Mouse (Mus musculus) embryonic facial prominence, embryonic 15.5 days (tissue): ENCODE measurements around the gene Prame. TPM values are rescaled to one million over a fixed set of nuclear protein-coding genes. Genes with fewer than 3 reads are reported as not detected.
"Not testable (repeated sequence)": the region's sequence is repeated elsewhere in the genome, so short reads cannot be mapped to it uniquely, and the experiment has no call there.

Experiments
- ATAC-seq: fragments of 200-750 bp; cut with Nextera tagmentation; 2 replicates; pipeline ENCODE4 v1.8.0; 2017; ENCODE audit warnings: low read depth, moderate TSS enrichment; ENCODE audit not compliant: insufficient number of reproducible peaks, low FRiP score, low TSS enrichment
- H3K27ac ChIP-seq: fragments of 300-500 bp; sonication (generic); replicated peaks from 2 replicates; pipeline ENCODE4 v1.5.1; 2015; ENCODE audit warnings: mild to moderate bottlenecking, inconsistent platforms
- H3K27me3 ChIP-seq: fragments of 300-500 bp; sonication (generic); 2 replicates; pipeline ENCODE4 v1.6.1; 2015; ENCODE audit warnings: inconsistent platforms
- H3K36me3 ChIP-seq: fragments of 300-500 bp; sonication (generic); 2 replicates; pipeline ENCODE4 v1.6.1; 2015; ENCODE audit warnings: mild to moderate bottlenecking, inconsistent platforms
- H3K4me1 ChIP-seq: fragments of 300-500 bp; sonication (generic); 2 replicates; pipeline ENCODE4 v1.6.1; 2015; ENCODE audit warnings: inconsistent platforms
- H3K4me2 ChIP-seq: fragments of 300-500 bp; sonication (generic); replicated peaks from 2 replicates; pipeline ENCODE4 v1.6.1; 2015; ENCODE audit warnings: mild to moderate bottlenecking, inconsistent platforms
- H3K4me3 ChIP-seq: fragments of 300-500 bp; sonication (generic); replicated peaks from 2 replicates; pipeline ENCODE4 v1.5.1; 2015; ENCODE audit warnings: mild to moderate bottlenecking, inconsistent platforms
- H3K9ac ChIP-seq: fragments of 300-500 bp; sonication (generic); 2 replicates; pipeline ENCODE4 v1.6.1; 2015; ENCODE audit warnings: inconsistent platforms
- H3K9me3 ChIP-seq: fragments of 300-500 bp; sonication (generic); replicated peaks from 2 replicates; pipeline ENCODE4 v1.6.1; 2016; ENCODE audit warnings: inconsistent platforms
- WGBS: fragments of 180-500 bp; shearing (Covaris S2); methylation state at CpG from one replicate; pipeline ENCODE4 v1.1.7; 2015; 5-methylcytosine and 5-hydroxymethylcytosine counted together
- polyA plus RNA-seq: library from polyadenylated mRNA; unstranded; fragments of >200 nt; fragmentation: Nextera tagmentation; extraction: Ambion mirVana; gene quantifications from 2 replicates; pipeline ENCODE4 v1.2.1, GENCODE M21; 2015

Prame gene
- 0.31 and 0.54 TPM in 2 replicates for polyA plus RNA-seq

DNA sequence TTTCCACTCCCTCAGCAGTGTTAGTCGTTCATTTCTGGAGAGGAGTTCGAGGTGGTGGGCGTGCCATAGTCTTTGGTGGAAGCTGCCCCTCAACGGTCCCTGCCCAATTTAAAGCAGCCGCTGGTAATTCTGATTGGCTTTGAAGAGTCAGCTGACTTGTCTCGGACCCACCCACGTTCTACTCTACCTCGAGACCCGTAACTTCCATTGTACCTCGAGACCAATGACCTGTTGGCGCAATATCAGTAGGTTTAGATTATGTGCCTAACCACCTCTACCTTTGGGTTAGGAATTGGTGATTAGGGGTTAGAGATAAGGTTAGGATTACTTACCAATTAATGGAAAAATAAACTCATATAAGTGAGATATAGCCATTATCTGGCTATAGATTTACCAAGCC lies at the start of gene Prame:
TSS of gene Prame (minus strand) at position 101 of the 400 bp plus-strand sequence.
- Histone ChIP-seq H3K4me3 (no peak within 1 kb of the TSS), H3K27ac (no peak within 1 kb of the TSS), H3K4me2 (no peak within 1 kb of the TSS), H3K4me1 (no peaks in the 10 kb centered on the region), H3K36me3 (no peaks in the 10 kb centered on the region), H3K9me3 (no peaks in the 10 kb centered on the region), H3K27me3 (no peaks in the 10 kb centered on the region), H3K9ac (no peak within 1 kb of the TSS)
- WGBS, result 87% methylated on average over 11 of the region's 11 CpGs
- ATAC-seq, result no peak

DNA sequence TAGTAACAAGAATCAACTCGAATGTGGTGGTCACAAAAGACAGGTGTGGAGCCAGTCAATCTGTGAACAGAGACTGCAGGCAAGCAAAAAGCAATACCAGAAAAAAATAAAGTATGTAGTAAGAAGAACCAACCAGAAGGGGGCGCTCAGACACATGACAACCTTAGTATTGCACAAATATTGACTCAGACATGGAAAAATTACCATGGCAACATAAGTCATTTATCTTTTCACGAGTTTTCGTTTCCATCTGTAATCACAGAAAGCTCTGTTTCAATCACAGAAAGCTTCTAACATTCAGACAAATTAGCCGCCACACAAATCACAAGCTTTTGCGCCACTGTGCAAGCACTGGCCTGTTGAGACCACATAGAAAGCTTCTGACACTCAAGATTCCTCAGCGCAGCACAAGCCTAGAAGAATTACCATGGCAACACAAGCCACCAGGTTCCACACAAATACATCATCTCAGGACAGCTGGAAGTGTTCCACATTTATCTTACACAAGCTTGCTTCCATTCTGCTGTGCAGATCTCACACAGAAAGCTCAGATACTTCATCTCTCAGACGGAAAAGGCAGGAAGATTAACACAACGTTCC lies 24.8 kb upstream of the Prame start:
- H3K36me3 ChIP-seq, result no peaks in the 10 kb centered on the region
- 47% methylated on average over 9 of the region's 9 CpGs for WGBS
- no peaks in the 10 kb centered on the region for H3K27me3 ChIP-seq
- H3K9ac ChIP-seq, result no peak overlapping the region
- no peaks in the 10 kb centered on the region for H3K4me1 ChIP-seq
- no peak overlapping the region for H3K4me3 ChIP-seq
- no peaks in the 10 kb centered on the region for H3K9me3 ChIP-seq
- no peak for ATAC-seq
- H3K4me2 ChIP-seq, result no peak overlapping the region
- H3K27ac ChIP-seq, result no peak overlapping the region

DNA sequence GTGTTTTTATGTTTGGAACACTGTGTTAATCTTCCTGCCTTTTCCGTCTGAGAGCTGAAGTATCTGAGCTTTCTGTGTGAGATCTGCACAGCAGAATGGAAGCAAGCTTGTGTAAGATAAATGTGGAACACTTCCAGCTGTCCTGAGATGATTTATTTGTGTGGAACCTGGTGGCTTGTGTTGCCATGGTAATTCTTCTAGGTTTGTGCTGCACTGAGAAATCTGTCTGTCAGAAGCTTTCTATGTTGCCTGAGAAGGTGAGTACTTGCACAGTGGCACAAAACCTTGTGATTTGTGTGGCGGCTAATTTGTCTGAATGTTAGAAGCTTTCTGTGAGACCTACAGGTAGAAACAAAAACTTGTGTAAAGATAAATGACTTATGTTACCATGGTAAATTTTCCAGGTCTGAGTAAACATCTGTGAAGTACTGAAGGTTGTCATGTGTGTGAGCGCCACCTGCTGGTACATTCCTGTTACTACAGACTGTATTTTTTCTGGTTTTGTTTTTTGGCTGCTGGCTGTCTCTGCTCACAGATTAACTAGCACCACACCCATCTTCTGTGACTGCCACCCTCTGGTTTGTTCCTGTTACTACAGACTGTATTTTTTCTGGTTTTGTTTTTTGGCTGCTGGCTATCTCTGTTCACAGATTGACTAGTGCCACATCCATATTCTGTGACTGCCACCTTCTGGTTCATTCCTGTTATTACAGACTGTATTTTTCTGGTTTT lies 26.0 kb downstream of the Prame start:
- not testable (repeated sequence) for H3K4me1 ChIP-seq, H3K9me3 ChIP-seq, H3K27me3 ChIP-seq, ATAC-seq, H3K36me3 ChIP-seq, H3K4me3 ChIP-seq, H3K27ac ChIP-seq, H3K9ac ChIP-seq, H3K4me2 ChIP-seq
- WGBS, result 63% methylated on average over 3 of the region's 3 CpGs

DNA sequence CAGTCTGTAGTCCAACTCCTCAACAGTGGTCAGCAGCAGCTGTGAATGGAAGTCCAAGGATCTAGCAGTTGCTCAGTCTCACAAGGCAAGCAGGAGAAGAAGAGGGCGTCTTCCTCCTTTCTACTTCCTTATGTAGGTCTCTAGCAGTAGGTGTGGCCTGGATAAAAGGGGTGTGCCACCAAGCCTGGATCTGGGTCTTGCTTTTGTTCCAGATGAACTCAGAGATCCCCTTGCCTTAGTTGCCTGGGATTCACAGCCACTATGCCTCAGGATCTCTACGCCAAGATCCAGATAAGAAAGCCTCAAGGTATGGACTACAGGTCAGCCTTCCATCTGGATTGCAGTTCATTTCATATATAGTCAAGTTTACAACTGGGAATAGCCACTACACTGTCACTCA lies 28.8 kb downstream of the Prame start, which contains the start of gene Nxf7:
TSS of gene Nxf7 (minus strand) at position 101 of the 400 bp plus-strand sequence.
- no peaks in the 10 kb centered on the region for H3K27me3 ChIP-seq
- no peak within 1 kb of the TSS for H3K27ac ChIP-seq
- no peak within 1 kb of the TSS for H3K4me2 ChIP-seq
- no peaks in the 10 kb centered on the region for H3K36me3 ChIP-seq
- H3K9me3 ChIP-seq, result no peaks in the 10 kb centered on the region
- H3K4me1 ChIP-seq, result no peaks in the 10 kb centered on the region
- WGBS, result 65% methylated on average over 2 of the region's 2 CpGs
- no peak for ATAC-seq
- no peak within 1 kb of the TSS for H3K4me3 ChIP-seq
- H3K9ac ChIP-seq, result no peak within 1 kb of the TSS

DNA sequence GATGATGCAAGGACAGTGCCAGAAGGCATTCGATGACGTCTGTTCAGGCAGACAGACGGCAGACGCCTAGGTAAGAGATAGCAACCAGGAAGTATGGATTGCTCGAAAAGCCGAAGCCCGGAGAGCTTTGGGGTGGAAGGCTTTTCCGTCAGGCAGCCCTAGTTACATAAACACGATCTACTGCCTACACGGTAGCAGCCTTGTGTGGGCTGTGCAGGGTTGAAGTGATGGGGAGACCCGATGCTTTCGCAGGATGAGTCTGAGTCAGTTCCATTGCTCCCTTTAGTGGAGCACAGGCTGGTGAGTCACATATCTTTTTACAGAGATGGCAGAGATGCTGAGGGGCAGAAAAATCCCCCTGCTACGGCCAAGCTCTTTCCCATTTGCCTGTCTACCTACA lies 29.4 kb downstream of the Prame start:
- Histone ChIP-seq H3K36me3 (no peaks in the 10 kb centered on the region), H3K4me2 (no peak overlapping the region), H3K9ac (no peak overlapping the region), H3K4me1 (no peaks in the 10 kb centered on the region), H3K4me3 (no peak overlapping the region), H3K27me3 (no peaks in the 10 kb centered on the region), H3K9me3 (no peaks in the 10 kb centered on the region), H3K27ac (no peak overlapping the region)
- 78% methylated on average over 13 of the region's 13 CpGs for WGBS
- ATAC-seq, result no peak

DNA sequence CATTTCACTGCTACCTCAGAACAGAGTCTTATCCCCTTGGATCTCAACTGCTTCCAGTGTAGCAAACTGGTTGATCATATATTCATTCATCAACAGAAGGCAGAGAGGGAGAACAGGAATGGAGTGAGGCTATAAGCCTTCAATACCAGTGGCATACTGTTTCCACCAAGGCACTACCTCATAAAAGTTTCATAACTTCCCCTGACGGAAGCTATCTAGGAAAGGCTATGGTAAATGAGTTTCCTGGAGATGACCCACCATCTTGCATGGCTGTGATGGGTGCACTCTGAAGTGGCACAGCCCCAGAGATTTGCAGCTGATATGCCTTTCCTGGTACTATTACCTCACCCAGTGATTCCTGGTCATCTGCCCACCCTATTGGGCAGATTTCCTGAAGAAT lies 51.1 kb downstream of the Prame start:
- Histone ChIP-seq H3K27ac (no peak overlapping the region), H3K4me3 (no peak overlapping the region), H3K9ac (no peak overlapping the region), H3K36me3 (no peaks in the 10 kb centered on the region), H3K4me2 (no peak overlapping the region), H3K9me3 (no peaks in the 10 kb centered on the region), H3K27me3 (no peaks in the 10 kb centered on the region), H3K4me1 (no peaks in the 10 kb centered on the region)
- WGBS, result 90% methylated on average over 1 of the region's 1 CpGs
- no peak for ATAC-seq

DNA sequence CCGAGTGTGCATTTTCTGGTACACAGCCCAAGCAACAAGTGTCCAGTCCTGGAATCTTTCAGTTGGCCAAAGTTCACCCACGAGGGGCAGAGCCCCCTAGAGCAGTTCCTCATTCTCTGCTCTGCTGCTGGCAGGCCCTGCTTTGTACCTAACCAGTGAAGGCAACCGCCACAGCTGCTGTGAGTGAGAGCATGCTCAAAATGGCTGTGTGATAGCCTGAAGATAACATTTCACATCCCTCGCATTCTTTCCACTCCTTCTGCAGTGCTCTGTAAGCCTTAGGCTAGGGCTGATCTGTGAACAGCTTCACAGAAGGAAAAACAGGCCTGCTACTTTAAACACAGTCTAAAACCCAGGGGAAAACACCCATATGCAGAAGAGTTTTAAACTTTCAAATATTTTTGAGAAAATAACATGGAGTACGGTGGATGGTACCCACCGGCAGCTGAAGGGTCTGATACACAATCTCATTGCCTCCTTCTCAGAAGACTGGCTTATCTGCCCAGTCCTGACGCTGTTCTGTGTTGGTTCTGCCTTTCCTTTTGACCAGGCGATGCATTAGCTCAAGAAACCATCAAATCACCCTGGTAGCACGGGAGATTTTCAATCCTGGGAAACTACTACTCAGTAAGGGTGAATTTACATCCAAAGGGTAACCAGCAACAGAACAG lies 52.4 kb downstream of the Prame start:
- 58% methylated on average over 9 of the region's 9 CpGs for WGBS
- not testable (repeated sequence) for H3K9me3 ChIP-seq, H3K27me3 ChIP-seq, H3K4me2 ChIP-seq, H3K9ac ChIP-seq, H3K27ac ChIP-seq, H3K4me3 ChIP-seq, H3K4me1 ChIP-seq, ATAC-seq, H3K36me3 ChIP-seq

DNA sequence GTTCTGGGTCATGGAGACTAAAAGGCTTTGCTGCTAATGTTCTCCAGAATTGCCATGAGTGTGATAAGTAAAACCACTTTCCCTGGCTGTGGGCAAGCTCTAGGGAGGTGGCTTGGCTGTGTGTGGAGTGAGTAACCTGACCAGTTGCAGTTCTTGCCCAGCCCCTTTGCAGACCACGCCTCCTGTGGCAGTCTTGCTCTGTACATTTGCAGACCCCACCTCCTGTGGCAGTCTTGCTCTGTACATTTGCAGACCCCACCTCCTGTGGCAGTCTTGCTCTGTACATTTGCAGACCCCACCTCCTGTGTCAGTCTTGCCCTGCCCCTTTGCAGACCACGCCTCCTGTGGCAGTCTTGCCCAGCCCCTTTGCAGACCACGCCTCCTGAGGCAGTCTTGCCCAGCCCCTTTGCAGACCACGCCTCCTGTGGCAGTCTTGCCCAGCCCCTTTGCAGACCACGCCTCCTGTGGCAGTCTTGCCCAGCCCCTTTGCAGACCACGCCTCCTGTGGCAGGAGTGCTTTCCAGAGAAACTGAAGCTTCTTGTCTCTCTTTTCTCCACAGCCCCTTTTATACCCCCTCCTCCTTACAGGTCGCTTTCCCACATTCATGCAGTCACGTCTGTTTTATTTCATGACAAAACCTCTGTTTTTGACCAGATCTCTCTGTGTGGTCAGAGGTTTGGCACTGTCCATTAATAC lies 53.1 kb downstream of the Prame start:
- not testable (repeated sequence) for H3K9ac ChIP-seq, H3K27me3 ChIP-seq, H3K4me3 ChIP-seq, H3K27ac ChIP-seq, ATAC-seq, H3K4me2 ChIP-seq, H3K9me3 ChIP-seq, H3K36me3 ChIP-seq, H3K4me1 ChIP-seq
- 23% methylated on average over 8 of the region's 8 CpGs for WGBS

DNA sequence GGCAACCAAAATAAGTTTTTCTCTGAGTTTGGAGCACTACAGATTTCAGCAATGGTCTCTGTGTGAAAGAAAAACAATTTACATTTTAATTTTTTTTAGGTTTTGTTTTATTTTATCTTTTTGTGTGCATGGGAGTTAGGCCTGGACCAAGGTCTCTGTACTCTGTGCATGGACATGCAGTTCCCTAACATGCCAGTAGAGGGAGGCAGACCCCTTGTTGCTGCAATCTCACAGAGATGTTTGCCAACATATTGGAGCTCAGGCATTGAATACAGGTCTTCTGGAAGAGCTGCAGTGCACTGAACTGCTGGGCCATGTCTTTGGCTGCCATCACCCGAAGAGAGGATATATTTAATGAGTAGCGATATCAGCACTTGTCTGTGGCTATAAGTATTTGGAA lies 58.0 kb downstream of the Prame start:
- ATAC-seq, result not testable (repeated sequence)

DNA sequence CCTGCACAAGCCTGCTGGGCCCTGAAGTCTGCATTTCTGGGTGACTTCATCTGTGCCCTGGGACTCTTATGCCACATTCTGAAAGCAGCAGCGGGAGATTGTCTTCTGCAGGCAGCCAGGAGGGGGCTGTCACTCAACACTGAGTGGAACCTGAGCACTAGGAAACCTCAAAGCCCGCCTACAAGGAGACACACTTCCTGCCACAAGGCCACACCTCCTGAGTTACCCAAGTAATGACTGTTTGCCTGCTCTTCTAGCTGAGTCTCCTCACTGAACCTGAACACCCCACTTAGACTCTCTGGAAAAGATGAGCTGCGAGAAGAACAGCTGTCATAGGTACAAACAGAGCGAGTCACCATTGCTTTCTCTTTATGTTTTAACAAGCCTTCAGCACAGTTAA lies 62.6 kb downstream of the Prame start:
- ATAC-seq, H3K9me3 ChIP-seq, H3K27me3 ChIP-seq, H3K36me3 ChIP-seq, H3K4me2 ChIP-seq, H3K4me1 ChIP-seq, H3K27ac ChIP-seq, H3K4me3 ChIP-seq, H3K9ac ChIP-seq: not testable (repeated sequence)
- WGBS, result 51% methylated on average over 4 of the region's 4 CpGs

More for the DNA sequence above, 58.0 kb downstream of the Prame start:
- H3K9me3 ChIP-seq, H3K4me3 ChIP-seq, H3K27me3 ChIP-seq, H3K9ac ChIP-seq, H3K4me1 ChIP-seq, H3K4me2 ChIP-seq, H3K36me3 ChIP-seq, H3K27ac ChIP-seq: not testable (repeated sequence)
- 0% methylated on average over 1 of the region's 2 CpGs for WGBS
